ENCODE assay signal across 9 mouse cellular contexts in genomic region chr14:31133023-31133665, GRCm38 (mm10). TPM values are rescaled to one million over a fixed set of nuclear protein-coding genes. Genes with fewer than 3 reads are reported as not detected.
A peak's percentile ranks its signal among the peaks of the same experiment; 100 is the strongest.
DNase-seq lines count a peak whose midpoint lies in the region; ATAC-seq lines count a peak whose summit lies in the region.
"Had no signal": no experiment of that assay in that cellular context is flagged by ENCODE, and none has a peak within 500 bp of the region (broad histone marks: within the 10 kb centered on the region; RNA-seq: fewer than 3 reads in every experiment).

No protein-coding gene starts in this region.

- WGBS in embryonic facial prominence, embryonic 15.5 days: 51% methylated on average over 11 of the region's 11 CpGs
- WGBS in limb, embryonic 10.5 days: 74% methylated on average over 11 of the region's 11 CpGs
- 88% methylated on average over 11 of the region's 11 CpGs for WGBS in midbrain, embryonic 11.5 days

- H3K9me3 ChIP-seq in embryonic facial prominence, embryonic 15.5 days (replicated peaks): no peaks in the 10 kb centered on the region
- no peaks in the 10 kb centered on the region for H3K9me3 ChIP-seq in limb, embryonic 10.5 days (replicated peaks)
- H3K9me3 ChIP-seq in midbrain, embryonic 11.5 days (ENCODE audit: control insufficient read depth, low read length): no peaks in the 10 kb centered on the region

- peak; percentile 15; the same call in 1 of the 2 replicates for ATAC-seq in embryonic facial prominence, embryonic 15.5 days (ENCODE audit: insufficient number of reproducible peaks, low FRiP score, low TSS enrichment, low read depth)
- ATAC-seq in midbrain, embryonic 11.5 days (ENCODE audit: low FRiP score): no peak

- peaks cover 35% of the 10 kb centered on the region for H3K36me3 ChIP-seq in embryonic facial prominence, embryonic 15.5 days
- peaks cover 58% of the 10 kb centered on the region for H3K36me3 ChIP-seq in limb, embryonic 10.5 days
- H3K36me3 ChIP-seq in midbrain, embryonic 11.5 days (ENCODE audit: control insufficient read depth, insufficient read depth, low read length): peaks cover 26% of the 10 kb centered on the region

- peak overlapping the region; percentile 81 for H3K27ac ChIP-seq in embryonic facial prominence, embryonic 15.5 days (replicated peaks)
- 0 out of 2 replicates have a peak overlapping the region, but pooled peaks have one; percentile 28 for H3K27ac ChIP-seq in limb, embryonic 10.5 days
- H3K27ac ChIP-seq in midbrain, embryonic 11.5 days (ENCODE audit: low read depth, low read length): no peak overlapping the region
- H3K27ac ChIP-seq: macrophage had no signal

- H3K4me3 ChIP-seq in embryonic facial prominence, embryonic 15.5 days (replicated peaks): peak overlapping the region; percentile 90
- H3K4me3 ChIP-seq in limb, embryonic 10.5 days: peak overlapping the region; percentile 100
- H3K4me3 ChIP-seq in midbrain, embryonic 11.5 days (ENCODE audit: low read depth, low read length): no peak overlapping the region

- peak; percentile 93 for DNase-seq in heart, adult 11 months
- DNase-seq in heart, postnatal 36 days: no peak
- no peak for DNase-seq in limb, embryonic 10.5 days (ENCODE audit: low spot score)
- DNase-seq in midbrain, embryonic 11.5 days (ENCODE audit: low spot score, missing footprints): no peak
- no peak for DNase-seq in layer of hippocampus, adult 18-20 months (ENCODE audit: low spot score in 2 of 2)
- no peak for DNase-seq in yolk sac, embryonic 10.5 days (ENCODE audit: low spot score)
- no peak for DNase-seq in right cerebral cortex, postnatal 36 days (ENCODE audit: low spot score in 2 of 2)

- H3K27me3 ChIP-seq in embryonic facial prominence, embryonic 15.5 days: no peaks in the 10 kb centered on the region
- H3K27me3 ChIP-seq in limb, embryonic 10.5 days (ENCODE audit: low read depth, poor library complexity, severe bottlenecking): no peaks in the 10 kb centered on the region
- no peaks in the 10 kb centered on the region for H3K27me3 ChIP-seq in midbrain, embryonic 11.5 days (ENCODE audit: control insufficient read depth, insufficient read depth, low read length)

- H3K4me1 ChIP-seq in embryonic facial prominence, embryonic 15.5 days: peaks cover 51% of the 10 kb centered on the region
- H3K4me1 ChIP-seq in limb, embryonic 10.5 days: peaks cover 43% of the 10 kb centered on the region
- H3K4me1 ChIP-seq in midbrain, embryonic 11.5 days (ENCODE audit: control insufficient read depth, insufficient read depth, low read length): peaks cover 23% of the 10 kb centered on the region

- intact Hi-C loops in heart, postnatal 36 days (cut with DNase I): no loop called here

- H3K4me2 ChIP-seq in embryonic facial prominence, embryonic 15.5 days (replicated peaks): peak overlapping the region; percentile 73
- peak overlapping the region; percentile 85 for H3K4me2 ChIP-seq in midbrain, embryonic 11.5 days

- H3K9ac ChIP-seq in embryonic facial prominence, embryonic 15.5 days: 0 out of 2 replicates have a peak overlapping the region, but pooled peaks have one; percentile 26
- H3K9ac ChIP-seq in midbrain, embryonic 11.5 days (ENCODE audit: low read length): peak overlapping the region; percentile 97

RNA-seq across cellular contexts. Expression of gene Nt5dc2, which starts 2.3 kb away (rescaled TPM):
- total RNA-seq in heart, postnatal 36 days (2021): 10 to 100 TPM; 19.5 to 19.9 TPM
- polyA plus RNA-seq in embryonic facial prominence, embryonic 15.5 days (2015; fragmentation: Nextera tagmentation; extraction: Ambion mirVana): 393 and 421 TPM in 2 replicates
- 638 and 656 TPM in 2 replicates for polyA plus RNA-seq in limb, embryonic 10.5 days (2016; fragmentation: Nextera tagmentation; extraction: Ambion mirVana)
- polyA plus RNA-seq in midbrain, embryonic 11.5 days (2014; fragmentation: Nextera tagmentation; extraction: Ambion mirVana): 457 and 520 TPM in 2 replicates
- total RNA-seq in layer of hippocampus, adult 18-20 months (2021): 10 to 100 TPM; 11.0 to 11.5 TPM

RNA-seq across cellular contexts. Expression of gene Smim4, which starts 4.4 kb away (rescaled TPM):
- total RNA-seq in heart, postnatal 36 days (2021): 10 to 100 TPM; 64.8 to 72.2 TPM
- 61.3 and 67.3 TPM in 2 replicates for polyA plus RNA-seq in embryonic facial prominence, embryonic 15.5 days (2015; fragmentation: Nextera tagmentation; extraction: Ambion mirVana)
- polyA plus RNA-seq in limb, embryonic 10.5 days (2016; fragmentation: Nextera tagmentation; extraction: Ambion mirVana): 54.2 and 65.3 TPM in 2 replicates
- 54.7 and 56.2 TPM in 2 replicates for polyA plus RNA-seq in midbrain, embryonic 11.5 days (2014; fragmentation: Nextera tagmentation; extraction: Ambion mirVana)
- total RNA-seq in layer of hippocampus, adult 18-20 months (2021): 10 to 100 TPM; 26.9 to 30.3 TPM

RNA-seq across cellular contexts. Expression of gene Stab1, which starts 35.3 kb away (rescaled TPM):
- 10 to 100 TPM; 66.1 to 85.9 TPM for total RNA-seq in heart, postnatal 36 days (2021)
- 50.6 and 66.2 TPM in 2 replicates for polyA plus RNA-seq in embryonic facial prominence, embryonic 15.5 days (2015; fragmentation: Nextera tagmentation; extraction: Ambion mirVana)
- polyA plus RNA-seq in limb, embryonic 10.5 days (2016; fragmentation: Nextera tagmentation; extraction: Ambion mirVana): 14.2 and 14.5 TPM in 2 replicates
- 28.6 and 28.7 TPM in 2 replicates for polyA plus RNA-seq in midbrain, embryonic 11.5 days (2014; fragmentation: Nextera tagmentation; extraction: Ambion mirVana)
- 10 to 100 TPM; 15.6 to 16.2 TPM for total RNA-seq in layer of hippocampus, adult 18-20 months (2021)
